Mouse (Mus musculus) right cerebral cortex, postnatal 14 days (tissue): Measurements from ENCODE around the gene Oxtr.
A peak's percentile ranks its signal among the peaks of the same experiment; 100 is the strongest.

Experiments
- DNase-seq: peaks from one replicate; pipeline ENCODE4 v3.0.0; 2022

The Oxtr gene

GRCm38 (mm10) chr6:112489910-112490559, at the start of gene Oxtr:
Oxtr (minus strand) TSS chr6:112489943.
- no peak for DNase-seq

- DNase-seq: no peak
These were observed 35.7 kb upstream of the Oxtr start for GRCm38 (mm10) chr6:112525434-112525833.

GRCm38 (mm10) chr6:112524459-112524858, 34.7 kb upstream of the Oxtr start:
- DNase-seq: no peak

- no peak for DNase-seq
These were observed 28.2 kb upstream of the Oxtr start for GRCm38 (mm10) chr6:112517991-112518390.

GRCm38 (mm10) chr6:112517572-112517971, 27.8 kb upstream of the Oxtr start:
- no peak for DNase-seq

DNA sequence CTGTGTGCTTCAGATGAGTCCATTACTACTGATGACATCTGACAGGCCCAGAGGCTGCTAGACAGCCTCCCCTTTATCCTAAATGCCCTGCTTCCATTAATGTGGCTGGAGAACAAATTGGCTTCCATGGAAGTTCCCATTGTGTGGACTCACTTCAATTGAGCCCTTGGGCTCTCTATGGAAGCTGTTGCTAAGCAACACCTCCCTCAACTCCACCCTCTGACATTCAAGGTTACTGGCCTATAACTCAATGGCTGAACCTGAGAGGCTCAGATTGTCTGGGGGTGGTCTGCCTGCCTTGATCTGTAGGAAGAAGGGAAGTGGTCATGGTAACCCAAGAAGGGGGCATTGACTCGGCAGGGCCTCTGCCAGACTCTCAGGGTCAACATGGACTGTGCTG, 26.8 kb upstream of the Oxtr start:
- DNase-seq: no peak

DNA sequence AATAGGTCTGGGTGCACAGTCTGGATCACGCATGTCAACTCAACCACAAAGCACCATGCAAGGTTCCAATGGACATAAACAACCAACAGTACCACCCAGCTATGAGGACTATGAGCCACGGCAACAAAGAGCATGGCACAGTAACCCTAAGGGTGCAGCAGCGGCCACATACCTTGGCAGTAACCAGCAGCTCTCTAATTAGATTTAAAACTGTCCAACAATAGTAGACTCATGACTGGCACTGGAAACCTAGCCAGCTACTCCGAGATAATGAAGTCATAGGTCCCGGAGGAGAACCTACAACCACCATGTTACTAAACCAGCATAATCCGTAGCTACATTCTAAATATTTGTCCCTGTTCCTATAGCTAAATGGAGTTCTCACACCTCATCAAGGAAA, 24.8 kb upstream of the Oxtr start:
- DNase-seq: no peak

DNA sequence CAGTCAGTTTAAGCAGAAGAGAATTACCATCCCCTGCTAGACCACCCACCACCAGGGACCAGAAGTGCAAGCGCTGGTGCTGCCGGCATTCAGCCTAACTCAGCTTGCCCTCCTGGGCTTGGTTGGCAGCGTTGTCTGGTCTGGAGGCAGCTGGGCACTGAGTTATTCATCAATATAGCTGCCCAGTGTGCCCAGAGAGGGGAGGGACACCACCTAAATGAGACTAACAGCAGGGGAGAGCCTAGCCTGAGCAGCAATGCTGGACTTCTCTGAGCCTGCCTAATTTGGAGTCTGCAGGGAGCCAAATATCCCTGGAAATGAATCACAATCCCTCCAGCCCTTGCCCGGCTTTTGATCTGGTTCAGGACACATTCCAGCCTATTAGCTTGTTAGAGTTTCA, 20.6 kb upstream of the Oxtr start:
- DNase-seq: no peak

DNA sequence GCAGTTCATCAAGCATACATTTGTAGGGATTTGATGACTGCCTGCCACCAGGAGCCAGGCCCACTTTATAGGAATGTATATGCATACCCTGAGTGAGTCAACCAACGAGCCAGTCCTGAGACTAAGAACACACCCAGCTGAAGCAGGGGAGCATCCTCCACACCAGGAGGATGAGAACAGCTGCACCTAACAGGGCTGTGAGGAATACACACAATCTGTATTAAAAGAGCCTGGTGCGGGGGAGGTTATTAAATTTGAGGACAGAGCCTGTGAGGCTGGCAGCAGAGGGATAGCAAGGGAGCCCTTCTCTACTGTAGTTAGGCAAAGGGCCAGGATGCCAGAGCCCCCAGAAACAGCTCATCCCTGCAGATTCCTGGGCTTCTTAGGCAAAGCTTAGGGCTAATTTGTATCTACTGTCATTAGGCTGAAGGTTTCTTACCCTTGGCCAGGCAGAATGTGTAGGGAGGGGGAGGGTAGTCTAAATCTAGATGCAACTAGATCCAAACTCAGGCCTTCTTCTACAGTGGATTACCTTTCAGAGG, 19.9 kb upstream of the Oxtr start:
- no peak for DNase-seq

- no peak for DNase-seq
These were observed 17.9 kb upstream of the Oxtr start for GRCm38 (mm10) chr6:112507617-112508016.

DNA sequence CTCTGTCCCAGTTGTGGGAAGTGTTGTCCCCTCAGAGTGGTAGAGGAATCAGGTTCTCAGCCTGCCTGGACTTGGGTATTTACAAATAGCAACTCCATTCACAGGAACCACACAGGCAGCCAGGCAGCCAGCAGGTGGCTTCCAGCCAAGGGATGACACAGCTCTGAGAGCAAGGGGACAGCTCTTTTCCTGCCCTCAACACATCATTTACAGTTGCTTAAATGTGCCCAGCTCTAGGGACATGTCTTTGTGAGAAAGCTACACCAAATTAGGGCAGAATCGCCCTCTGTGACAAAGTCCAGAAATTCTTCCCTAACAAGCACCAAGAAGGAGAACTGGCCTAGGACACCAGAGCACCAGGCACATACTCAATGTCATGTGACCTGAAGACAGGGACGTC, 11.4 kb upstream of the Oxtr start:
- DNase-seq: peak; percentile 43

DNA sequence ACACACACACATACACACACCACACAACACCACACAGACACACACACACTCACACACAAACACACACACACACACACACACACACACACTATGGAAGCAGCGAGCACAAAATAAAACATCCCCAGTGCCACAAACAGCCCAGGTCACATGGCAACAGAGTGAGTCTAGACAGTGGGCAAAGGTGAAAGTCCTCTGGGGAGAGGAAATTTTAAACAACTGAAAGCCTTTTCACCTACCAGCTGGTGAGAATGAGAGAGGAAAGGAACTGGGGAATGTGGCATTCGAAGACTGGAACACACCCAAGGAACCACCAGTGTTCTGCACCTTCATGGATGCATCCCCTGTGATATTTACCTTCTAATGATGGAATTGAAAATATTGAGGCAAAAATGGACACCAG, 9.7 kb upstream of the Oxtr start:
- DNase-seq: no peak

- DNase-seq: no peak
These were observed 9.0 kb upstream of the Oxtr start for GRCm38 (mm10) chr6:112498716-112499115.

DNA sequence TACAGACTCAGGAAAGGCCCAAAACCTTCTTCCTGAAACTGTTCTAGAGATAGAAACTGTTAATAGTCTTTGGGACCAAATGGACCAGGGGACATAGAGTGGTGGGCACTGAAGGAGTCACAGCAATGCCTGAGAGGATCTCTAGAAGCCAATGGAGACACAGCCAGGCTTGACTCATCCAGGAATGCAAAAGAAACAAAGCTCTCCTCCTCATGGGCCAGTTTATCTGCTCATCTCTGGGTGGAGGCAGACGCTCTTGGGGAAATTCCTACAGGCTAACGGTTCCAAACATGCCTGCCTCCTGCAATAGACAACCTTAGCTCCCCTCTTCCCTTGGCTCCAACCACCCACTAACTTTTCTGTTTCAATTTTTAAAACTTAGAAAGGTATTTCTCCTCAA, 7.7 kb upstream of the Oxtr start:
- DNase-seq: no peak

DNA sequence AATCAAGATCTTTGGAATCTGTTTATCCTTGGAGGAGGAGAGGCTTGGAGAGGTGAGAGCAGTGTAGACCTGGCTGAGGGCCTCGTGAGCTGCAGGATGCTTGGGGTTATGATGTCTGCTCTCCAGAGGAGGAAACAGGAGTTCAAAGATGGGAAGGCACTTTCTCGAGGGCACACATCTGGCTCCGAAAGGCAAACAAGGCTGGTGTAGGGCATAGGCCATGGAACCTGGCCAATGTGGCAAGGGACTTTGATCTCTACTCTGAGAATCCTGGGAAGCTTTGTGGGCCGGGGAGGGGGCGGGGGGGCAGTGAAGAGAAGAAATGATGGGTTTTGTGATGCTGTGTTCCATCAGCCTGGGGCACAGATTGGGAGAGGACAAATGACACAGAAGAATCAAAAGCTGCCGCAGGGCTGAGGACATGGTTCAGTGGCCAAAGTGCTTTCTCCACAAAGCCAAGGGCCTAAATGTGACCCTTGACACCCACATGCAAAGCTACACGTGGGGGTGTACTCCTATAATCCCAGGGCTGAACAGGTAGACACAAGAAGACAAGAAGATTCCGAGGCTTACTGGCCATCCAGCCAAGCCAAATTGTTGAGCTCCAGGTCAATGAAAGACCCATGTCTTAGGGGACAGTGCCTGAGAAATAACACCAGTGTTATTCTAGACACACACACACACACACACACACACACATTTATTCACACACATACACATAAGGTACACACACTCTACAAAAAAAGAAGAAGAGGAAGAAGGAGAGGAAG, 6.7 kb upstream of the Oxtr start:
- no peak for DNase-seq

DNA sequence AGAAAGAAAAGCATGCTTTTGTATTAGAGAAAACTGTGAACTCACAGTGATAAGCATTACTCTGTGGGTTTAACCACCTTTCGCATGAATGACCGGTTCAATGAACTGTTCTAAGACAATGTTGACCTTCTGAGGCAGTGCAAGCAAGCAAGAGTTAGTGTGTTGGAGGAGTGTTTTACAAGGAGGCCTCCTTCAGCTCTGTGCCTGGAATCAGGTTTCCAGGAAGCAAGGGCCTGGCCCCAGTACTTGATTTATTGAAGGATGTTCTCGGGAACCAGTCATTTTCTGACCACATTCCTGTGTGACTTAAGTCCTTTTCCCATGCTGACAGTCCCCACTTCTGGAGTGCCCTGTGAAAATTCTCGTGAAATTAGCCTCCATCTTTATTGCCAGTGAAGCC, 5.5 kb upstream of the Oxtr start:
- DNase-seq: no peak

GRCm38 (mm10) chr6:112494620-112495081, 4.9 kb upstream of the Oxtr start:
- no peak for DNase-seq

DNA sequence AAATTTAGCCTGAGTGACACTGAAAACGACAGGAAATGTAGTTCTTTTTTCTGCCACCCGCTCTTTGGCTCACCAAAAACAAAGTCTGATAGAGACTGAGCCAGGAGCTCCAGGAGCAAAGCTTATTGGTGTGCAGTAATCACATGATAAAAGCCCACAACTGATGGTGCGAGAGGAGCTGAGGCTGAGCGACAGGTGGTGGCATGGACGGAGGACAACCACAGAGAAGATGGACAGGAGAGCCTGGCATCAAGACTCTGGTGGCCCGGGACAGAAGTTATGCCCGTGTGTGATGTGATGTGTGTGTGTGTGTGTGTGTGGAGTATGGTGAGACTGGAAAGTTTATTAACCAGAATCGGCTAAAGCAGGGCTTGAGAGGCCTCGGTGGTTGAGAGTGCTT, 3.6 kb upstream of the Oxtr start:
- no peak for DNase-seq

- DNase-seq: no peak
These were observed 2.9 kb upstream of the Oxtr start for GRCm38 (mm10) chr6:112492656-112493055.

DNA sequence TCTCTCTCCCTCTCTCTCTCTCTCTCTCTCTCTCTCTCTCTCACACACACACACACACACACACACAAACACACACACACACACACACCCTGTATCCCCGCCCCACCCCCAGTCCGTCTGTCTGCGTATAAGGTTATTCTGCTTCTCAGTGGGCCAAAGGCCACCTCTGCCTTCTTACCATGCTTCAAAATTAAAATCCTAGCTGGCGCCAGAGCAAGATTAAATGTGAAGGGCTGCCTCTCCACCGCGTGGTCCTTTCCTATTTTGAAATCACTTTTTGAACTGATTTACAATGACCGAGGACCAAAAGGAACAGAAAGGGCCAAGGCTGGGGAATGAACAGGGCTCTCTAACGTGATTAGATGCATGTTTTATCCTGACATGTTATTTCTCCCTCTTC, 1.8 kb upstream of the Oxtr start:
- DNase-seq: no peak

GRCm38 (mm10) chr6:112490625-112491242, 991 bp upstream of the Oxtr start:
- peak; percentile 86 for DNase-seq

DNA sequence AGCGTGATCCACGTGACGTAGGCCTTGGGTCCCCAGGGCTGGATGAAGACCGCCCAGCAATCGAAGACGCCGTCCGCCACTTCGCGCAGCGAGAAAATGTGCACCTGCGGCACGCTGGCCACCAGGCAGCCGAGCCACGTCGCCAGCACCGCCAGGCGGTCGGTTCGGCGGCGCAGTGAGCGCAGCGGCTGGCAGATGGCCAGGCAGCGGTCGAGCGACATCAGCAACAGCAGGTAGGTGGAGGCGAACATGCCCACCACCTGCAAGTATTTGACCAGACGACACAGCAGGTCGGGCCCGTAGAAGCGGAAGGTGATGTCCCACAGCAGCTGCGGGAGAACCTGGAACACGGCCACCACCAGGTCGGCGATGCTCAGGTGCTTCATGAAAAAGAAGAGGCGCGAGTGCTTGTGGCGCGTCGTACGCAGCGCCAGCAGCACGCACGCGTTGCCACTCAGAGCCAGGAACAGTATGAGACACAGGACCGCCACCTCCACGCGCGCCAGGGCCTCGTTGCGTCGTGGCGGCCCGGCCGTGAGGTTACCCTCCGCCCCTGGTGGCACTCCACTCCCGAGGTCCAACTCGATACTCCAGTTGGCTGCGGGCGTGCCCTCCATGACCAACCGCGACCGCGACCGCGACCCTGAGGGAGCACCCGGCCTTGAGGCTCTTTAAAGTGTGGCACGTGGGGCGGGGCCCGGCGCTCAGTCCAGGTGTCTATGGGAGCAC, 398 bp downstream of the Oxtr start:
- peak; percentile 41 for DNase-seq

DNA sequence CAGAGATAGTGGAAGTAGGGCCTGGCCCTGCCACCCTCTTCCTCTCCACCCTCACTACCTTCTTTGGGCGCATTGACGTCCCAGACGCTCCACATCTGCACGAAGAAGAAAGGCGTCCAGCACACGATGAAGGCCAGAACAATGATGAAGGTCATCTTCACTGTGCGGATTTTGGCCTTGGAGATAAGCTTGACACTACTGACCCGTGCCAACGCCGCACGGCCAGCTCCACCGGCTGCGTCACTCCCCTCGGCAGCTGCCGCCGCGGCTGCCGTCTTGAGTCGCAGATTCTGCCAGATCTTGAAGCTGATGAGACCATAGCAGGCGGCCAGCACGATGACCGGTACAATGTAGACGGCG, 942 bp downstream of the Oxtr start:
- no peak for DNase-seq
